Comparison of ENCODE assay signal across 8 mouse cellular contexts in the genomic region with DNA sequence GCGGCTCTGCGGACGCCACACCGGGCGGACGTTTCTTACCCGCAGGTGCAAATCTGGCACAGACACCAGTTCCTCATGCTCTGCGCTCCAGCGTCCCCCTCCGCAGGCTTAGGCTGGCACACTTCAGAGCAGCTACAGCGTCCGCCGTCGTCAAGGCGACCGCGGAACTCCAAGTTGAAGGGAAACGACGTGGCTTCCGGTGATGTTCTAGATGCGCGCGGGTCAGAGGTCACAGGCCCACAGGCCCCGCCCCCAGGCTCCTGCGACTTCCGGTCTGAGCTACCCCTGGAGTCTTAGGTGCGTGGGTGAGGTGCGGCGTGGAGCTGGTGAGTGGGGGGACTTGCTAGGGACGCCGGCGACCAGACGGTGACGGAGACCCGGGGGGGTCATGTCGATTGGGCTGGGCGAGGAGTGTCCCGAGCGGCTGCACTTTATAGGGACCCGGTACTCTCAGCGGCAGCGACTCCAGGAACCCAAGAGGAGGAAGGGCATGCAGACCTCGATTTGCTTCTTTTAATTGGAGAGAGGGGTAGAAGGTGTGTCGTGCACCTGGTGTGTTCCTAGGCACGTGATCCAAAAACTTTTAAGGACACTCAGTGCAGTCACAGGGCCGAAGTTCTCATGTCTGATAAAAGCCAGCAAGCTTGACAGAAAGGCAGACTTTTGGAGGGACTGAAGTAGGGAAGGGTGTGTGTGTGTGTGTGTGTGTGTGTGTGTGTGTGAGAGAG. TPM values are rescaled to one million over a fixed set of nuclear protein-coding genes. Genes with fewer than 3 reads are reported as not detected.
DNase-seq lines count a peak whose midpoint lies in the region; ATAC-seq and TF ChIP-seq lines count a peak whose summit lies in the region.

TSS of gene Saxo2 (minus strand) at position 176 of the 728 bp plus-strand sequence.
TSS of gene Efl1 (plus strand) at position 262 of the 728 bp plus-strand sequence.

- ATAC-seq in frontal cortex, adult (ENCODE audit: low TSS enrichment) = peak; percentile 99
- peak; percentile 99 for ATAC-seq in lung, postnatal 0 days

- H3K27me3 ChIP-seq in hindbrain, embryonic 10.5 days (ENCODE audit: insufficient read depth, poor library complexity, severe bottlenecking) = no peaks in the 10 kb centered on the region
- no peaks in the 10 kb centered on the region for H3K27me3 ChIP-seq in lung, postnatal 0 days (replicated peaks; ENCODE audit: insufficient read depth, low read length)

- TF ChIP-seq CTCF in lung, postnatal 0 days (IDR thresholded peaks at IDR 0.05) = peak; percentile 39

- DNase-seq in MEL-GATA-1-ER (ENCODE audit: extremely low read depth, low read depth) = peak; percentile 79
- peak; percentile 93 for DNase-seq in cerebellum, adult 8-10 months
- DNase-seq in hindbrain, embryonic 10.5 days (ENCODE audit: low spot score) = peak; percentile 95
- peak; percentile 97 for DNase-seq in layer of hippocampus, adult 9-11 months
- peak; percentile 97 for DNase-seq in lung, postnatal 0 days (ENCODE audit: low spot score)
- peak; percentile 92 for DNase-seq in ovary, postnatal 14 days (ENCODE audit: low spot score)
- DNase-seq in thymus, postnatal 14 days = peak; percentile 98

- H3K4me1 ChIP-seq in hindbrain, embryonic 10.5 days (replicated peaks) = peaks cover 14% of the 10 kb centered on the region
- H3K4me1 ChIP-seq in lung, postnatal 0 days (ENCODE audit: insufficient read depth, low read depth, low read length) = 0 out of 2 replicates have a peak, but pooled peaks cover 2% of the 10 kb centered on the region

- peak within 1 kb of the TSS; percentile 64 for H3K4me2 ChIP-seq in lung, postnatal 0 days (replicated peaks; ENCODE audit: low read depth, low read length)

- no peak for TF ChIP-seq EP300 in lung, postnatal 0 days (IDR thresholded peaks at IDR 0.05)

- no peaks in the 10 kb centered on the region for H3K9me3 ChIP-seq in hindbrain, embryonic 10.5 days
- no peaks in the 10 kb centered on the region for H3K9me3 ChIP-seq in lung, postnatal 0 days (ENCODE audit: low read length)

- peak within 1 kb of the TSS; percentile 55 for H3K9ac ChIP-seq in lung, postnatal 0 days (replicated peaks; ENCODE audit: low read depth)

- under 1% methylated on average over 46 of the region's 46 CpGs for WGBS in hindbrain, embryonic 10.5 days
- WGBS in lung, postnatal 0 days = 1% methylated on average over 44 of the region's 46 CpGs

- H3K27ac ChIP-seq in hindbrain, embryonic 10.5 days = peak within 1 kb of the TSS; percentile 88
- peak within 1 kb of the TSS; percentile 59 for H3K27ac ChIP-seq in lung, postnatal 0 days (ENCODE audit: low read length)

- peaks cover 21% of the 10 kb centered on the region for H3K36me3 ChIP-seq in hindbrain, embryonic 10.5 days
- H3K36me3 ChIP-seq in lung, postnatal 0 days (ENCODE audit: insufficient read depth, low read length) = no peaks in the 10 kb centered on the region

- H3K4me3 ChIP-seq in hindbrain, embryonic 10.5 days = peak within 1 kb of the TSS; percentile 80
- H3K4me3 ChIP-seq in lung, postnatal 0 days (ENCODE audit: low read depth, low read length) = peak within 1 kb of the TSS; percentile 59

RNA-seq across cellular contexts. Expression of gene Saxo2, which starts in this region (rescaled TPM):
- polyA plus RNA-seq in hindbrain, embryonic 10.5 days (2016; fragmentation: Nextera tagmentation; extraction: Ambion mirVana) = 7.4 and 12.9 TPM in 2 replicates
- polyA plus RNA-seq in lung, postnatal 0 days (2015; fragmentation: Nextera tagmentation; extraction: Ambion mirVana) = 15.1 and 17.3 TPM in 2 replicates

RNA-seq across cellular contexts. Expression of gene Efl1, which starts in this region (rescaled TPM):
- polyA plus RNA-seq in hindbrain, embryonic 10.5 days (2016; fragmentation: Nextera tagmentation; extraction: Ambion mirVana) = 18.8 and 21.2 TPM in 2 replicates
- polyA plus RNA-seq in lung, postnatal 0 days (2015; fragmentation: Nextera tagmentation; extraction: Ambion mirVana) = 13.9 and 14.3 TPM in 2 replicates

Comparison
In these comparisons a context has a peak if more than half of its experiments do, and no peak if none do; other contexts are left out.
1. Peak in every context shown above with its lines: DNase-seq, ATAC-seq, H3K4me3 ChIP-seq and H3K27ac ChIP-seq.